In the genomic region with DNA sequence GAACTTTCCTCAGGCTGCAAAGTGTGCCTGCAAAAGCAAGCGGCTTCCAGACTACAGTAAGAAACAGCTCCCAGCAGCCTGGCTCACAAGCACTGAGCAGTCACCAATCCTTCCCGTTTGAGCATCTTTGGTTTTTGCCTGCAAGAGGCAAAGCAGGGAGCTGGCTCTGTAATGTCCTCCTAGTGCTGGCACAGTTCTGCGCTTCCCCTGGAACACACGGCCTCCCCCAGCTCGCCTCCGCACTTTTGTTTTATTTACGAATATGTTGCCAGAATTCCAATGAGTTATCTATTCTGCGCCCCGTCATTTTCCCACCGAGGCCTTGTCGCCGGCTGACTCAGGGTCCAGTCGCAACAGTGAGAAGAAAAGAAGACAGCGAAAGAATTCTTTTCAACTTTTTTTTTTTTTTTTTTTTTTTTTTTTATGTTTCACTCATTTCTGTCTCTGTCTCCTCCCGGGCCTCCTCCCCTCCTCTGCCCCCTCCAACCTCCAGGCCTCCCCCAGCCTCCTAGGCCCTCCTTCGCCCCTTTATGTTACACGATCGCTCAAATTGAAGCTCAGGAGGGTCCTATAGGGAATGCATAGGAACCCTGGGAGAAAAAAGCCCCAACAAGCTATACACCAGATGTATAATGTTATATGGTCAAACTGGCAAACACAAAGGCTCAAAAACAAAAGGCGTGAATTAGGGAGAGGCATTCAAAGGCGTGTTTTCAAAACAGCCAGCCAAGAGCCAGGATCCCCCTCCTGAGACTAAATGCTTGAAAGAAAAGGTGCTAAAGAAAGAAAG, we compare ENCODE assay signal across 9 mouse cellular contexts. TPM values are rescaled to one million over a fixed set of nuclear protein-coding genes. Genes with fewer than 3 reads are reported as not detected.
A peak's percentile ranks its signal among the peaks of the same experiment; 100 is the strongest.
DNase-seq lines count a peak whose midpoint lies in the region; ATAC-seq and TF ChIP-seq lines count a peak whose summit lies in the region.
"Had no signal": no experiment of that assay in that cellular context is flagged by ENCODE, and none has a peak within 500 bp of the region (broad histone marks: within the 10 kb centered on the region; RNA-seq: fewer than 3 reads in every experiment).

No protein-coding gene starts in this region.

- TF ChIP-seq EP300 in stomach, postnatal 0 days (optimal IDR thresholded peaks at IDR 0.05), result no peak

- H3K27ac ChIP-seq in intestine, embryonic 14.5 days (ENCODE audit: low read depth), result peak overlapping the region; percentile 70
- no peak overlapping the region for H3K27ac ChIP-seq in intestine, postnatal 0 days (ENCODE audit: low read depth, low read length)
- peak overlapping the region; percentile 68 for H3K27ac ChIP-seq in forebrain, embryonic 14.5 days (ENCODE audit: low read depth, low read length)
- peak overlapping the region; percentile 90 for H3K27ac ChIP-seq in hindbrain, embryonic 12.5 days
- H3K27ac ChIP-seq in left cerebral cortex, adult 2 months, result no peak overlapping the region
- H3K27ac ChIP-seq in stomach, postnatal 0 days (replicated peaks), result peak overlapping the region; percentile 65

- H3K4me2 ChIP-seq in intestine, embryonic 14.5 days (ENCODE audit: low read length), result peak overlapping the region; percentile 32
- no peak overlapping the region; the same call in 1 of the 2 replicates for H3K4me2 ChIP-seq in intestine, postnatal 0 days (replicated peaks; ENCODE audit: low read depth)
- H3K4me2 ChIP-seq in forebrain, embryonic 14.5 days (ENCODE audit: low read length), result peak overlapping the region; percentile 24
- peak overlapping the region; percentile 44 for H3K4me2 ChIP-seq in hindbrain, embryonic 12.5 days (replicated peaks)
- peak overlapping the region; percentile 34 for H3K4me2 ChIP-seq in stomach, postnatal 0 days (replicated peaks; ENCODE audit: low read depth)

- WGBS in intestine, embryonic 14.5 days, result 27% methylated on average over 20 of the region's 20 CpGs
- 53% methylated on average over 20 of the region's 20 CpGs for WGBS in intestine, postnatal 0 days
- WGBS in forebrain, embryonic 14.5 days, result 2% methylated on average over 20 of the region's 20 CpGs
- WGBS in hindbrain, embryonic 12.5 days, result 6% methylated on average over 20 of the region's 20 CpGs
- 36% methylated on average over 20 of the region's 20 CpGs for WGBS in stomach, postnatal 0 days

- TF ChIP-seq CTCF in intestine, postnatal 0 days (IDR thresholded peaks at IDR 0.05; ENCODE audit: low read depth), result no peak
- TF ChIP-seq CTCF in left cerebral cortex, adult 2 months (IDR thresholded peaks at IDR 0.05), result no peak
- TF ChIP-seq CTCF in stomach, postnatal 0 days (IDR thresholded peaks at IDR 0.05; ENCODE audit: low read depth), result no peak

- no peak overlapping the region for H3K4me3 ChIP-seq in intestine, embryonic 14.5 days (ENCODE audit: low read depth, low read length)
- H3K4me3 ChIP-seq in intestine, postnatal 0 days (ENCODE audit: low read depth, low read length), result no peak overlapping the region
- H3K4me3 ChIP-seq in forebrain, embryonic 14.5 days (ENCODE audit: low read depth, low read length), result no peak overlapping the region; the same call in 1 of the 2 replicates
- no peak overlapping the region for H3K4me3 ChIP-seq in hindbrain, embryonic 12.5 days
- H3K4me3 ChIP-seq in left cerebral cortex, adult 2 months, result no peak overlapping the region
- H3K4me3 ChIP-seq in stomach, postnatal 0 days (ENCODE audit: low read depth, low read length), result 0 out of 2 replicates have a peak overlapping the region, but pooled peaks have one; percentile 6

- peak; percentile 63 for DNase-seq in intestine, embryonic 14.5 days (ENCODE audit: low spot score)
- DNase-seq in forebrain, embryonic 14.5 days (ENCODE audit: low spot score), result peak; percentile 84
- peak; percentile 22 to 24 for DNase-seq in left cerebral cortex, adult 2 months (ENCODE audit: extremely low spot score in 1 of 2, low spot score in 2 of 2)
- DNase-seq in mesoderm, embryonic 11.5 days (ENCODE audit: low read depth, low spot score), result peak; percentile 75
- no peak for DNase-seq in stomach, postnatal 0 days (ENCODE audit: low spot score)
- DNase-seq in adipocyte (ENCODE audit: low spot score), result no peak

- H3K9ac ChIP-seq in intestine, embryonic 14.5 days (ENCODE audit: low read length), result no peak overlapping the region
- H3K9ac ChIP-seq in intestine, postnatal 0 days (ENCODE audit: low read depth, low read length), result no peak overlapping the region
- peak overlapping the region; percentile 17; the same call in 1 of the 2 replicates for H3K9ac ChIP-seq in forebrain, embryonic 14.5 days (ENCODE audit: low read length)
- H3K9ac ChIP-seq in hindbrain, embryonic 12.5 days, result peak overlapping the region; percentile 18; the same call in 1 of the 2 replicates
- H3K9ac ChIP-seq in stomach, postnatal 0 days (ENCODE audit: low read length), result no peak overlapping the region

- peaks cover 30% of the 10 kb centered on the region for H3K4me1 ChIP-seq in intestine, embryonic 14.5 days (replicated peaks; ENCODE audit: control insufficient read depth, insufficient read depth, low read length)
- H3K4me1 ChIP-seq in intestine, postnatal 0 days (replicated peaks; ENCODE audit: control insufficient read depth, insufficient read depth, low read length), result no peaks in the 10 kb centered on the region
- peaks cover 16% of the 10 kb centered on the region for H3K4me1 ChIP-seq in forebrain, embryonic 14.5 days (ENCODE audit: control insufficient read depth, insufficient read depth, low read length)
- H3K4me1 ChIP-seq in hindbrain, embryonic 12.5 days, result peaks cover 36% of the 10 kb centered on the region
- H3K4me1 ChIP-seq in stomach, postnatal 0 days (replicated peaks; ENCODE audit: control insufficient read depth, insufficient read depth), result no peaks in the 10 kb centered on the region

- H3K9me3 ChIP-seq in intestine, embryonic 14.5 days (ENCODE audit: control insufficient read depth, low read length), result no peaks in the 10 kb centered on the region
- no peaks in the 10 kb centered on the region for H3K9me3 ChIP-seq in intestine, postnatal 0 days (ENCODE audit: control insufficient read depth)
- H3K9me3 ChIP-seq in forebrain, embryonic 14.5 days (replicated peaks; ENCODE audit: control insufficient read depth, low read length), result no peaks in the 10 kb centered on the region
- no peaks in the 10 kb centered on the region for H3K9me3 ChIP-seq in hindbrain, embryonic 12.5 days (replicated peaks)
- H3K9me3 ChIP-seq in stomach, postnatal 0 days (ENCODE audit: control insufficient read depth, low read length), result no peaks in the 10 kb centered on the region

- H3K27me3 ChIP-seq in intestine, embryonic 14.5 days (replicated peaks; ENCODE audit: control insufficient read depth, insufficient read depth, low read length), result no peaks in the 10 kb centered on the region
- H3K27me3 ChIP-seq in intestine, postnatal 0 days (replicated peaks; ENCODE audit: control insufficient read depth, insufficient read depth, low read length), result no peaks in the 10 kb centered on the region
- H3K27me3 ChIP-seq in forebrain, embryonic 14.5 days (replicated peaks; ENCODE audit: control insufficient read depth, insufficient read depth, low read length), result peaks cover 39% of the 10 kb centered on the region
- H3K27me3 ChIP-seq in hindbrain, embryonic 12.5 days, result no peaks in the 10 kb centered on the region
- no peaks in the 10 kb centered on the region for H3K27me3 ChIP-seq in stomach, postnatal 0 days (ENCODE audit: control insufficient read depth, insufficient read depth, low read length)
- H3K27me3 ChIP-seq: CH12.LX had no signal

- intact Hi-C loops in left cerebral cortex, adult 2 months (cut with DNase I), result loop anchor here (5.0 to 10.0 kb wide), 2 partner anchors 569 to 1021 kb away; no protein-coding TSS in a partner anchor

- ATAC-seq in intestine, embryonic 14.5 days (replicated peaks; ENCODE audit: low FRiP score, low TSS enrichment, low read depth), result no peak
- ATAC-seq in intestine, postnatal 0 days, result no peak
- peak; percentile 77 for ATAC-seq in forebrain, embryonic 14.5 days
- ATAC-seq in hindbrain, embryonic 12.5 days (ENCODE audit: low FRiP score), result peak; percentile 89
- ATAC-seq in stomach, postnatal 0 days (ENCODE audit: low FRiP score, low TSS enrichment), result no peak

- no peaks in the 10 kb centered on the region for H3K36me3 ChIP-seq in intestine, embryonic 14.5 days (ENCODE audit: control insufficient read depth, insufficient read depth, low read length)
- H3K36me3 ChIP-seq in intestine, postnatal 0 days (ENCODE audit: control insufficient read depth, insufficient read depth), result no peaks in the 10 kb centered on the region
- no peaks in the 10 kb centered on the region for H3K36me3 ChIP-seq in forebrain, embryonic 14.5 days (ENCODE audit: control insufficient read depth, insufficient read depth, low read length)
- H3K36me3 ChIP-seq in hindbrain, embryonic 12.5 days, result no peaks in the 10 kb centered on the region
- H3K36me3 ChIP-seq in stomach, postnatal 0 days (ENCODE audit: control insufficient read depth, insufficient read depth, low read length), result no peaks in the 10 kb centered on the region

RNA-seq across cellular contexts. Expression of a gene that starts 32.3 kb away (rescaled TPM):
- polyA plus RNA-seq in intestine, embryonic 14.5 days (2014; fragmentation: Nextera tagmentation; extraction: Ambion mirVana), result not detected in 2 replicates
- polyA plus RNA-seq in intestine, postnatal 0 days (2015; fragmentation: Nextera tagmentation; extraction: Ambion mirVana), result not detected in 2 replicates
- not detected in 2 replicates for polyA plus RNA-seq in forebrain, embryonic 14.5 days (2014; fragmentation: Nextera tagmentation; extraction: Ambion mirVana)
- not detected in 2 replicates for polyA plus RNA-seq in hindbrain, embryonic 12.5 days (2016; fragmentation: Nextera tagmentation; extraction: Ambion mirVana)
- total RNA-seq in left cerebral cortex, adult 2 months (2021), result not detected
- polyA plus RNA-seq in stomach, postnatal 0 days (2015; fragmentation: Nextera tagmentation; extraction: Ambion mirVana), result 0.07 TPM in 1 of 2 replicates, not detected in the other
- total RNA-seq: CH12.LX had no signal

Comparison
In these comparisons a context has a peak if more than half of its experiments do, and no peak if none do; other contexts are left out.
1. H3K27ac ChIP-seq: peak in intestine, embryonic 14.5 days (single experiment), forebrain, embryonic 14.5 days (single experiment), hindbrain, embryonic 12.5 days (single experiment) and stomach, postnatal 0 days (single experiment); none in intestine, postnatal 0 days (single experiment) and left cerebral cortex, adult 2 months (single experiment).
2. ATAC-seq: peak in forebrain, embryonic 14.5 days (single experiment) and hindbrain, embryonic 12.5 days (single experiment); none in intestine, embryonic 14.5 days (single experiment), intestine, postnatal 0 days (single experiment) and stomach, postnatal 0 days (single experiment).
3. DNase-seq: peak in intestine, embryonic 14.5 days (single experiment), forebrain, embryonic 14.5 days (single experiment), left cerebral cortex, adult 2 months (2 of 2) and mesoderm, embryonic 11.5 days (single experiment); none in stomach, postnatal 0 days (single experiment) and adipocyte (single experiment).
4. H3K9ac ChIP-seq: peak in forebrain, embryonic 14.5 days (single experiment) and hindbrain, embryonic 12.5 days (single experiment); none in intestine, embryonic 14.5 days (single experiment), intestine, postnatal 0 days (single experiment) and stomach, postnatal 0 days (single experiment).